Mouse (Mus musculus): ENCODE measurements around the gene Hdgfl3. TPM values are rescaled to one million over a fixed set of nuclear protein-coding genes. Genes with fewer than 3 reads are reported as not detected.

Hdgfl3 gene
- polyA plus RNA-seq, 1 experiment from 2014 or later: 13.8 TPM

GRCm38 (mm10) chr7:81861461-81861860 lies 72.8 kb downstream of the Hdgfl3 start:
- DNase-seq (ENCODE audit: low spot score): peak; percentile 69
- Histone ChIP-seq H3K27me3 (ENCODE audit: insufficient read depth, poor library complexity, severe bottlenecking) (peaks cover 23% of the 10 kb centered on the region), H3K27ac (no peak overlapping the region), H3K4me1 (peaks cover 58% of the 10 kb centered on the region), H3K9me3 (no peaks in the 10 kb centered on the region), H3K36me3 (peaks cover 20% of the 10 kb centered on the region), H3K4me3 (no peak overlapping the region)
- 78% methylated on average over 2 of the region's 2 CpGs for WGBS

- peaks cover 16% of the 10 kb centered on the region; the same call in 1 of the 2 replicates for H3K36me3 ChIP-seq
- no peaks in the 10 kb centered on the region for H3K9me3 ChIP-seq
- peak; percentile 63 for DNase-seq (ENCODE audit: low spot score)
- H3K4me3 ChIP-seq: no peak overlapping the region
- peaks cover 28% of the 10 kb centered on the region for H3K27me3 ChIP-seq (ENCODE audit: insufficient read depth, poor library complexity, severe bottlenecking)
- peaks cover 58% of the 10 kb centered on the region for H3K4me1 ChIP-seq
- 64% methylated on average over 5 of the region's 5 CpGs for WGBS
- H3K27ac ChIP-seq: no peak overlapping the region
These were observed 73.3 kb downstream of the Hdgfl3 start for GRCm38 (mm10) chr7:81860996-81861395.

GRCm38 (mm10) chr7:81860071-81860470 lies 74.2 kb downstream of the Hdgfl3 start:
- Histone ChIP-seq H3K4me1 (peaks cover 58% of the 10 kb centered on the region), H3K9me3 (no peaks in the 10 kb centered on the region), H3K27me3 (ENCODE audit: insufficient read depth, poor library complexity, severe bottlenecking) (peaks cover 28% of the 10 kb centered on the region), H3K27ac (peak overlapping the region; percentile 47; the same call in 1 of the 2 replicates), H3K36me3 (peaks cover 8% of the 10 kb centered on the region; the same call in 1 of the 2 replicates), H3K4me3 (peak overlapping the region; percentile 81)
- 38% methylated on average over 11 of the region's 11 CpGs for WGBS
- DNase-seq (ENCODE audit: low spot score): no peak

GRCm38 (mm10) chr7:81858968-81859721 lies 75.1 kb downstream of the Hdgfl3 start, which contains the start of gene Tm6sf1:
Gene Tm6sf1, plus strand, starts transcription at chr7:81859001.
- no peaks in the 10 kb centered on the region for H3K9me3 ChIP-seq
- H3K4me1 ChIP-seq: peaks cover 68% of the 10 kb centered on the region
- peak within 1 kb of the TSS; percentile 89 for H3K27ac ChIP-seq
- DNase-seq (ENCODE audit: low spot score): peak; percentile 89
- H3K4me3 ChIP-seq: peak within 1 kb of the TSS; percentile 81
- H3K27me3 ChIP-seq (ENCODE audit: insufficient read depth, poor library complexity, severe bottlenecking): peaks cover 28% of the 10 kb centered on the region
- WGBS: under 1% methylated on average over 64 of the region's 64 CpGs
- H3K36me3 ChIP-seq: peaks cover 4% of the 10 kb centered on the region; the same call in 1 of the 2 replicates

- peak overlapping the region; percentile 81 for H3K4me3 ChIP-seq
- H3K27me3 ChIP-seq (ENCODE audit: insufficient read depth, poor library complexity, severe bottlenecking): peaks cover 28% of the 10 kb centered on the region
- no peak for DNase-seq (ENCODE audit: low spot score)
- H3K9me3 ChIP-seq: no peaks in the 10 kb centered on the region
- peak overlapping the region; percentile 89 for H3K27ac ChIP-seq
- 8% methylated on average over 9 of the region's 9 CpGs for WGBS
- peaks cover 68% of the 10 kb centered on the region for H3K4me1 ChIP-seq
- H3K36me3 ChIP-seq: 0 out of 2 replicates have a peak, but pooled peaks cover 2% of the 10 kb centered on the region
These were observed 76.0 kb downstream of the Hdgfl3 start for GRCm38 (mm10) chr7:81858236-81858635.

GRCm38 (mm10) chr7:81856221-81856620 lies 78.1 kb downstream of the Hdgfl3 start:
- 78% methylated on average over 4 of the region's 4 CpGs for WGBS
- DNase-seq (ENCODE audit: low spot score): no peak
- no peak overlapping the region for H3K27ac ChIP-seq
- H3K36me3 ChIP-seq: no peaks in the 10 kb centered on the region
- peaks cover 28% of the 10 kb centered on the region for H3K27me3 ChIP-seq (ENCODE audit: insufficient read depth, poor library complexity, severe bottlenecking)
- H3K9me3 ChIP-seq: no peaks in the 10 kb centered on the region
- peaks cover 47% of the 10 kb centered on the region for H3K4me1 ChIP-seq
- no peak overlapping the region for H3K4me3 ChIP-seq

GRCm38 (mm10) chr7:81855694-81856093 lies 78.6 kb downstream of the Hdgfl3 start, which contains the start of gene Gm10160:
Gene Gm10160, minus strand, starts transcription at chr7:81855794.
- Histone ChIP-seq H3K9me3 (no peaks in the 10 kb centered on the region), H3K27ac (peak within 1 kb of the TSS; percentile 72), H3K27me3 (ENCODE audit: insufficient read depth, poor library complexity, severe bottlenecking) (peaks cover 28% of the 10 kb centered on the region), H3K4me1 (peaks cover 42% of the 10 kb centered on the region), H3K36me3 (no peaks in the 10 kb centered on the region), H3K4me3 (peak within 1 kb of the TSS; percentile 30; the same call in 1 of the 2 replicates)
- DNase-seq (ENCODE audit: low spot score): no peak
- whole genome bisulfite sequencing: 74% methylated on average over 1 of the region's 1 CpGs

GRCm38 (mm10) chr7:81854568-81855307 lies 79.5 kb downstream of the Hdgfl3 start:
- H3K36me3 ChIP-seq: no peaks in the 10 kb centered on the region
- H3K4me3 ChIP-seq: peak overlapping the region; percentile 30; the same call in 1 of the 2 replicates
- H3K27ac ChIP-seq: peak overlapping the region; percentile 72
- no peaks in the 10 kb centered on the region for H3K9me3 ChIP-seq
- WGBS: 45% methylated on average over 8 of the region's 8 CpGs
- H3K27me3 ChIP-seq (ENCODE audit: insufficient read depth, poor library complexity, severe bottlenecking): peaks cover 24% of the 10 kb centered on the region; the same call in 1 of the 2 replicates
- DNase-seq (ENCODE audit: low spot score): no peak
- peaks cover 33% of the 10 kb centered on the region for H3K4me1 ChIP-seq

- Histone ChIP-seq H3K4me3 (no peak overlapping the region), H3K4me1 (peaks cover 18% of the 10 kb centered on the region), H3K27ac (no peak overlapping the region), H3K36me3 (no peaks in the 10 kb centered on the region), H3K9me3 (no peaks in the 10 kb centered on the region), H3K27me3 (ENCODE audit: insufficient read depth, poor library complexity, severe bottlenecking) (peaks cover 7% of the 10 kb centered on the region; the same call in 1 of the 2 replicates)
- WGBS: 56% methylated on average over 3 of the region's 3 CpGs
- no peak for DNase-seq (ENCODE audit: low spot score)
These were observed 82.6 kb downstream of the Hdgfl3 start for GRCm38 (mm10) chr7:81851706-81852105.

GRCm38 (mm10) chr7:81850171-81850570 lies 84.1 kb downstream of the Hdgfl3 start:
- H3K9me3 ChIP-seq: no peaks in the 10 kb centered on the region
- H3K27ac ChIP-seq: no peak overlapping the region
- no peak overlapping the region for H3K4me3 ChIP-seq
- H3K36me3 ChIP-seq: no peaks in the 10 kb centered on the region
- no peak for DNase-seq (ENCODE audit: low spot score)
- 75% methylated on average over 6 of the region's 6 CpGs for WGBS
- H3K27me3 ChIP-seq (ENCODE audit: insufficient read depth, poor library complexity, severe bottlenecking): no peaks in the 10 kb centered on the region
- H3K4me1 ChIP-seq: peaks cover 28% of the 10 kb centered on the region

- DNase-seq (ENCODE audit: low spot score): no peak
- H3K9me3 ChIP-seq: no peaks in the 10 kb centered on the region
- WGBS: 83% methylated on average over 7 of the region's 7 CpGs
These were observed 84.6 kb downstream of the Hdgfl3 start for GRCm38 (mm10) chr7:81849633-81850032.

GRCm38 (mm10) chr7:81849214-81849613 lies 85.1 kb downstream of the Hdgfl3 start:
- Histone ChIP-seq H3K27ac (no peak overlapping the region), H3K4me3 (no peak overlapping the region), H3K36me3 (no peaks in the 10 kb centered on the region), H3K27me3 (ENCODE audit: insufficient read depth, poor library complexity, severe bottlenecking) (no peaks in the 10 kb centered on the region), H3K4me1 (peaks cover 23% of the 10 kb centered on the region), H3K9me3 (no peaks in the 10 kb centered on the region)
- no peak for DNase-seq (ENCODE audit: low spot score)
- 86% methylated on average over 5 of the region's 5 CpGs for WGBS

More at GRCm38 (mm10) chr7:81849633-81850032, 84.6 kb downstream of the Hdgfl3 start:
- Histone ChIP-seq H3K4me1 (peaks cover 27% of the 10 kb centered on the region), H3K27ac (no peak overlapping the region), H3K27me3 (ENCODE audit: insufficient read depth, poor library complexity, severe bottlenecking) (no peaks in the 10 kb centered on the region), H3K4me3 (no peak overlapping the region), H3K36me3 (no peaks in the 10 kb centered on the region)

GRCm38 (mm10) chr7:81847777-81848176 lies 86.5 kb downstream of the Hdgfl3 start:
- Histone ChIP-seq H3K9me3 (no peaks in the 10 kb centered on the region), H3K27me3 (ENCODE audit: insufficient read depth, poor library complexity, severe bottlenecking) (no peaks in the 10 kb centered on the region), H3K27ac (no peak overlapping the region), H3K36me3 (no peaks in the 10 kb centered on the region), H3K4me1 (peaks cover 19% of the 10 kb centered on the region), H3K4me3 (no peak overlapping the region)
- no peak for DNase-seq (ENCODE audit: low spot score)
- 37% methylated on average over 4 of the region's 4 CpGs for WGBS

Measured in heart, embryonic 10.5 days (tissue).